Mouse (Mus musculus): ENCODE results near the gene Dnah7a. TPM values are rescaled to one million over a fixed set of nuclear protein-coding genes. Genes with fewer than 3 reads are reported as not detected.
"Not testable (repeated sequence)": the region's sequence is repeated elsewhere in the genome, so short reads cannot be mapped to it uniquely, and the experiment has no call there.

The Dnah7a gene
- polyA plus RNA-seq, 1 experiment from 2014 or later = 0.26 TPM

DNA sequence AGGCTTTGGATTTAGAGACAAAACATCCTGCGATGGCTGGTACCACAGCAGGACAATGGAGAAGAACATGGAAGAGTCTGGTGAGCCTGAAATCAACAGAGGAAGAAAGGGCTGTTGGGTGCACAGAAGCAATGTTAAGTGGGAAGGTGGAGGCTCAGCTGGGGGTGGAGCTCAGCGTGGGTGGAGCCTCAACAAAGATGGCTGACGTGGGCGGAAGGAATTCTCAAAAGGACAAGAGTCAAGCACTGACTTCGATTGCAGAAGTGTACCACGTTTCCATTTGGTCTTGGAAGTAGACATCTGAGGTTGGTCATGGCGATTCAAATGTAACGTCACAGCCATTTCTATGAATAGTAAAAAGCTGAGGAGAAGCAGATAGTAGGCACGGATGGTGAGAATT is 4.5 kb upstream of the Dnah7a start:
- no peaks in the 10 kb centered on the region for H3K27me3 ChIP-seq (ENCODE audit: control insufficient read depth, insufficient read depth, low read length)
- H3K4me1 ChIP-seq (ENCODE audit: control insufficient read depth, insufficient read depth, low read length) = no peaks in the 10 kb centered on the region
- H3K9me3 ChIP-seq (replicated peaks; ENCODE audit: control insufficient read depth, low read length) = no peaks in the 10 kb centered on the region
- H3K4me2 ChIP-seq (ENCODE audit: low read depth, low read length) = no peak overlapping the region
- no peaks in the 10 kb centered on the region for H3K36me3 ChIP-seq (ENCODE audit: control insufficient read depth, insufficient read depth, low read length)
- WGBS = 91% methylated on average over 9 of the region's 9 CpGs
- H3K27ac ChIP-seq (ENCODE audit: low read length) = no peak overlapping the region
- H3K4me3 ChIP-seq (replicated peaks; ENCODE audit: low read length) = no peak overlapping the region
- H3K9ac ChIP-seq (ENCODE audit: low read length) = no peak overlapping the region
- no peak for ATAC-seq (ENCODE audit: insufficient read depth, low FRiP score)

DNA sequence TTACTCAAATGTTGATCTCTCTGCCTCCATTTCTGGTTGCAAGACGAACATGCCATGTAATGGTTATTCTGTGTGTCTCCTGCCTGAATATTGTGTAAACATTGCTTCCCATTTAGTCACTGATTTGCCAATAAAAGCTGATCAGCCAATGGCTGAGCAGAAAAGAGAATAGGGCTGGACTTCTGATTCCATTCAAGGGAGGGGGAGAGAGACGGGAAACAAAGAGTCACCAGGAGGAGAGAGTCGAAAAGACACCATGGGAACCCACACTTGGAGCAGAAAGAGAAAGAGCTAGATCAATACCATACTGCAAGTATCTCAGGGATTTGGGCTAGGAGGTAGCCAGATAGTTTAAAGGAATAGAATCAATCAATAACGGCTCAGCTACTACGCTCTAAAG is 3.0 kb upstream of the Dnah7a start:
- H3K4me2 ChIP-seq (ENCODE audit: low read depth, low read length); H3K27me3 ChIP-seq (ENCODE audit: control insufficient read depth, insufficient read depth, low read length); H3K9me3 ChIP-seq (replicated peaks; ENCODE audit: control insufficient read depth, low read length); ATAC-seq (ENCODE audit: insufficient read depth, low FRiP score); H3K36me3 ChIP-seq (ENCODE audit: control insufficient read depth, insufficient read depth, low read length); H3K4me1 ChIP-seq (ENCODE audit: control insufficient read depth, insufficient read depth, low read length); H3K9ac ChIP-seq (ENCODE audit: low read length); H3K4me3 ChIP-seq (replicated peaks; ENCODE audit: low read length); H3K27ac ChIP-seq (ENCODE audit: low read length): not testable (repeated sequence)
- 66% methylated on average over 5 of the region's 5 CpGs for WGBS

DNA sequence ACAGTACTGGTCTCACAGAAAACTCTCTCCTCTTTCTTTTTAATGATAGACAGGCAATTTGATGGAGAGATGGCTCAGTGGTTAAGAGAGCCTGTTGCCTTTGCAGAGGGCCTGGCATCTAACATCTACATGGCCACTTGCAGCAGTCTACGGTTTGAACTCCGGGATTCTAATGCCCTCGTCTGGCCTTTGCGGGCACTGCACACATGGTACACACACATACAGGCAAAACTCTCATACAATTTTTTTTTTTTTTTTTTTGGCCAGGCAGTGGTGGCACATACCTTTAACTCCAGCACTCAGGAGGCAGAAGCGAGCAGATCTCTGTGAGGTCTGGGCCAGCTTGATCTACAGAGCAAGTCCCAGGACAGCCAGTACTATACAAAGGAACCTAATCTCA is 2.4 kb downstream of the Dnah7a start:
- Histone ChIP-seq H3K9ac (ENCODE audit: low read length) (no peak overlapping the region), H3K36me3 (ENCODE audit: control insufficient read depth, insufficient read depth, low read length) (no peaks in the 10 kb centered on the region), H3K27ac (ENCODE audit: low read length) (no peak overlapping the region), H3K9me3 (replicated peaks; ENCODE audit: control insufficient read depth, low read length) (no peaks in the 10 kb centered on the region), H3K4me1 (ENCODE audit: control insufficient read depth, insufficient read depth, low read length) (no peaks in the 10 kb centered on the region), H3K27me3 (ENCODE audit: control insufficient read depth, insufficient read depth, low read length) (no peaks in the 10 kb centered on the region), H3K4me2 (ENCODE audit: low read depth, low read length) (no peak overlapping the region), H3K4me3 (replicated peaks; ENCODE audit: low read length) (no peak overlapping the region)
- WGBS = 80% methylated on average over 5 of the region's 5 CpGs
- no peak for ATAC-seq (ENCODE audit: insufficient read depth, low FRiP score)

DNA sequence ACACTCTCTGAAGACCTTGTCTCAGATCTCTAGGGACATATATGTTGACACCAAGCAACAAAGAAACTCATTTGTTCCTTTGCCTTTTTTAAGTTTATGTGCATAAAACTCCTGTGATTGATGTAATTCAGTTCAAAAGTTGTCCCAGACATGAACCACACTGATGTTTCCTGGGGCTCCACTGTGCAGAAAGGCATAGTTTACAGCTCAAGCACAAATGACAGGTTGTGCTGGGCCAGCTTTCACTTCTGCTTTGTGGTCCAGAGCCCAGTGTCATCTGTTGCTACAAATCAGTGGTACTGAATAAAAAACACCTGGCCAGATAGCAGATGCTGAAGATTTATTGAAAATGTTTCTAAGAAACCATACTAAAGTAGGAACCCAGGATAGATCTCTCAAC is 42.3 kb downstream of the Dnah7a start:
- H3K9me3 ChIP-seq (replicated peaks; ENCODE audit: control insufficient read depth, low read length); H3K9ac ChIP-seq (ENCODE audit: low read length); ATAC-seq (ENCODE audit: insufficient read depth, low FRiP score); H3K27me3 ChIP-seq (ENCODE audit: control insufficient read depth, insufficient read depth, low read length); H3K4me3 ChIP-seq (replicated peaks; ENCODE audit: low read length); H3K4me2 ChIP-seq (ENCODE audit: low read depth, low read length); H3K27ac ChIP-seq (ENCODE audit: low read length); H3K4me1 ChIP-seq (ENCODE audit: control insufficient read depth, insufficient read depth, low read length); H3K36me3 ChIP-seq (ENCODE audit: control insufficient read depth, insufficient read depth, low read length): not testable (repeated sequence)

DNA sequence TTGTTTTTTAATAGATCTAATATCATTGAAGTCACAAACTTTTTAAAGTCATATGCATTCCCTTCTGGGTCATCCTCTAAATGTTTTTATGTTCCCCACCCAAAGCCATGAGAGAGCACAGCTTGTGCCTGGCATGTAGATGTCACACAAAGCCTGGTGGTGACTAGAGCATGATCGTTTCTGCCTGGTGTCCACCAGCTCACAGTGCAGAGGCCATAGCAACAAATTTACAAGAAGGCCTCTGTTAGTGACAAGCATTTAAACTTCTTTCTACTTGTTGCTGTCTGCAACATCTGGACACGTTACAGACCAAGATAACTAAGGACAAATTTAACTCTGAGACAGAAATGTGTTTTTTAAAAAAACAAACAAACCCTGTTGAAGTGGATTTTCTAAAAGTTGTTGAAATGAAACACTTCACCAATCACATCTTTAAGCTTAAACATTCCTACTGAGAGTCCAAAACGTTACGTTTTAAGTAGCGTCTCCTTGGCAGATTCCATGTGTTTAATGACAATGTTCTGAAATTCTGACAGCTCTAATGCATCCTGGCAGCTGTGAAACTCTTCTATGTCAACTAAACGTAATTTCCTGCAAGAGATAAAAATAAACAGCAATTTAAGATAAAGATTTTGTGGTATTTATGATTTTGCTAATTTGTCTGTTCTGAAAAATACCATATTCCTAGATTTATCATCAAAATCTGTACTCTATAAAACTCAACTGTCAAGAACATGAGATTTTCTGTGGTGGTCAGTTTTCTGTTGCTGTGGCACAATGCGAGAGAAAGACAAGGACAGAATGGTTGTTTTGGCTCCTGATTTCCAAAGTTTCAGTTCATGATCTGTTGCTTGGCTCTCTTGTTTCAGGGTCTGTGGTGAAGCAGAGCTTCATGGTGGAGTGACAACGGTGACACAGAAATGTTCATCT is 66.5 kb downstream of the Dnah7a start:
- Histone ChIP-seq H3K4me2 (ENCODE audit: low read depth, low read length) (no peak overlapping the region), H3K9me3 (replicated peaks; ENCODE audit: control insufficient read depth, low read length) (no peaks in the 10 kb centered on the region), H3K4me1 (ENCODE audit: control insufficient read depth, insufficient read depth, low read length) (no peaks in the 10 kb centered on the region), H3K9ac (ENCODE audit: low read length) (no peak overlapping the region), H3K36me3 (ENCODE audit: control insufficient read depth, insufficient read depth, low read length) (no peaks in the 10 kb centered on the region), H3K4me3 (replicated peaks; ENCODE audit: low read length) (no peak overlapping the region), H3K27me3 (ENCODE audit: control insufficient read depth, insufficient read depth, low read length) (no peaks in the 10 kb centered on the region), H3K27ac (ENCODE audit: low read length) (no peak overlapping the region)
- no peak for ATAC-seq (ENCODE audit: insufficient read depth, low FRiP score)
- WGBS = 41% methylated on average over 8 of the region's 8 CpGs

DNA sequence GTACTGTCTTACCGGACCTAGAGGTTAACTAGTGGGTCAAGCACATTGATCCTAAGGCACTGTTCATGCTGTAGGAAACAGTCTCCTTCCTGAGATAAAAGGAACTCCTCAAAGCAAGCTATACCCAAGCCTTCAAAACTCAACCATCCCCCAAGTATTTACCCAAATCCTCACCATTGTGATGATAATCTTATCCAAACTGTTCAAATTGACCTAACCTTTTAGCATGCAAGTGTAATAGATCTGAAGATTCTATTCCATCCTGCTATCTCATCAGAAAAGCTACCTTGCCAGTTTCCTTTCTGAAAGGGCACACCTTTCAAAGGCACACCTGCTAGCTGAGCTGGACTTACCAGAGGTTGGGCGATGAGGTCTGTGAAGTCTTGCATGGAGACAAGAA is 70.9 kb downstream of the Dnah7a start:
- not testable (repeated sequence) for H3K4me2 ChIP-seq (ENCODE audit: low read depth, low read length); H3K27ac ChIP-seq (ENCODE audit: low read length); H3K9me3 ChIP-seq (replicated peaks; ENCODE audit: control insufficient read depth, low read length); H3K4me1 ChIP-seq (ENCODE audit: control insufficient read depth, insufficient read depth, low read length); ATAC-seq (ENCODE audit: insufficient read depth, low FRiP score); H3K36me3 ChIP-seq (ENCODE audit: control insufficient read depth, insufficient read depth, low read length); H3K4me3 ChIP-seq (replicated peaks; ENCODE audit: low read length); H3K27me3 ChIP-seq (ENCODE audit: control insufficient read depth, insufficient read depth, low read length); H3K9ac ChIP-seq (ENCODE audit: low read length)
- WGBS = 58% methylated on average over 2 of the region's 2 CpGs

DNA sequence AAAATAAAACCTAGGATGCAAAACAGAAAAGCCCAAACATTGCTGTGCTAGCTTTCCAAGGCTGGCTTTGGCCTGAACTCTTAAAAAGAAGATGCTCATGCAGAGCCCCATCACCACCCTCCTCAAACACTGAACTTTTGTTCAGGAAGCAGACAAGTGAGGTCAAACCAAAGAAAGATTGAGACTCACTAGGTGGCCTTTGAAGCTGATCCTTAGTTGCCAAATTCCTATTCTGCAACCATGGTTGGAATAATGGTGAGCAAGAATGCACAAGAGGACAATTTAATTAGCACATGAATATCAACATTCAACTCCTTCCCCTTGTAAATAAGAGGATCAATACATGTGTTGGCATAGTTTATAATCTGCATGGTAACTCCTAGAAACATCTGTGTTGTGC is 74.5 kb downstream of the Dnah7a start:
- not testable (repeated sequence) for H3K27ac ChIP-seq (ENCODE audit: low read length); H3K9ac ChIP-seq (ENCODE audit: low read length); H3K27me3 ChIP-seq (ENCODE audit: control insufficient read depth, insufficient read depth, low read length); H3K4me1 ChIP-seq (ENCODE audit: control insufficient read depth, insufficient read depth, low read length); H3K9me3 ChIP-seq (replicated peaks; ENCODE audit: control insufficient read depth, low read length); H3K4me2 ChIP-seq (ENCODE audit: low read depth, low read length); H3K4me3 ChIP-seq (replicated peaks; ENCODE audit: low read length); ATAC-seq (ENCODE audit: insufficient read depth, low FRiP score); H3K36me3 ChIP-seq (ENCODE audit: control insufficient read depth, insufficient read depth, low read length)

DNA sequence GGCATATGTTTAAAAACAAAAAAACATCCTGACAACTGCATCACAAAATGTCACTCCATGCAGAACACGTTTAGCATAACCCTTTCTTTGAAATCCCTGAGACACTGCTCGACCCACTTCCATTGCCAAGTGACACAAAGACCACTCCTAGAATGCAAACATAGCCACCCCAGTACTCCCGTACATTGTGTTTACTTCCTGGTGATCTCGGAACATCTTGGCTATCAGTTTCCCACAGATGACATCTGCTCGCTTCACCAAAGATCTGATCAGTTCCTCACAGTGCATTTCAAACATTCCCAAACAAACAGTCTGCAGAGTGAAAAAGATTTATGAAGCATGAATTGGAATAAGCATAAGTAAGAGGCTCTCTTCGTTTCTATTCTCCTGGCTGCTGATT is 76.6 kb downstream of the Dnah7a start:
- ATAC-seq (ENCODE audit: insufficient read depth, low FRiP score) = no peak
- no peaks in the 10 kb centered on the region for H3K4me1 ChIP-seq (ENCODE audit: control insufficient read depth, insufficient read depth, low read length)
- no peaks in the 10 kb centered on the region for H3K9me3 ChIP-seq (replicated peaks; ENCODE audit: control insufficient read depth, low read length)
- H3K27me3 ChIP-seq (ENCODE audit: control insufficient read depth, insufficient read depth, low read length) = no peaks in the 10 kb centered on the region
- H3K27ac ChIP-seq (ENCODE audit: low read length) = no peak overlapping the region
- no peak overlapping the region for H3K4me3 ChIP-seq (replicated peaks; ENCODE audit: low read length)
- H3K4me2 ChIP-seq (ENCODE audit: low read depth, low read length) = no peak overlapping the region
- no peaks in the 10 kb centered on the region for H3K36me3 ChIP-seq (ENCODE audit: control insufficient read depth, insufficient read depth, low read length)
- WGBS = 21% methylated on average over 6 of the region's 6 CpGs
- H3K9ac ChIP-seq (ENCODE audit: low read length) = no peak overlapping the region

DNA sequence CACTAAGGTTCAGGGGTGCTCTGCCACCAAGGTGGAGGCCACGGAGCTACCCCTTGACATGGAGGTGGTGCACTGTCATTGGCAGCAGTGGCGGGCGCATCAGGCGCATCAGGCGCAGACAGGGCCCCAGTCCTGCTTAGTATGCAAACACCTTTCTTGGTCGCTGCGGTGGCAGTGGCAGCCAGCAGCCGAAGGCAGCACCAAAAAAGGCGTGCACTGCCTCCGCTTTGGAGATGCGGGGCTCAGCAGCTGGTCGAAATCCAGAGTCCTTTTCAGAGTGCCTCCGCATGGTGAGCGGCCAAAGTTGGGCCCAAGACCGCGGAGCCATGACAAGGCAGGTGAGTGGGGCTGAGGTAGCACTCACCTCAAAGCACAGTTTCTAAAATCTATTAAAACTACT is 93.1 kb downstream of the Dnah7a start:
- no peak overlapping the region for H3K9ac ChIP-seq (ENCODE audit: low read length)
- no peaks in the 10 kb centered on the region for H3K27me3 ChIP-seq (ENCODE audit: control insufficient read depth, insufficient read depth, low read length)
- 88% methylated on average over 16 of the region's 16 CpGs for WGBS
- no peak overlapping the region for H3K27ac ChIP-seq (ENCODE audit: low read length)
- H3K4me2 ChIP-seq (ENCODE audit: low read depth, low read length) = no peak overlapping the region
- H3K36me3 ChIP-seq (ENCODE audit: control insufficient read depth, insufficient read depth, low read length) = no peaks in the 10 kb centered on the region
- no peak for ATAC-seq (ENCODE audit: insufficient read depth, low FRiP score)
- H3K4me3 ChIP-seq (replicated peaks; ENCODE audit: low read length) = no peak overlapping the region
- peaks cover 4% of the 10 kb centered on the region; the same call in 1 of the 2 replicates for H3K9me3 ChIP-seq (replicated peaks; ENCODE audit: control insufficient read depth, low read length)
- no peaks in the 10 kb centered on the region for H3K4me1 ChIP-seq (ENCODE audit: control insufficient read depth, insufficient read depth, low read length)

All from stomach, embryonic 16.5 days (tissue).